Mouse (Mus musculus): ENCODE results near the gene Dtl.

DNA sequence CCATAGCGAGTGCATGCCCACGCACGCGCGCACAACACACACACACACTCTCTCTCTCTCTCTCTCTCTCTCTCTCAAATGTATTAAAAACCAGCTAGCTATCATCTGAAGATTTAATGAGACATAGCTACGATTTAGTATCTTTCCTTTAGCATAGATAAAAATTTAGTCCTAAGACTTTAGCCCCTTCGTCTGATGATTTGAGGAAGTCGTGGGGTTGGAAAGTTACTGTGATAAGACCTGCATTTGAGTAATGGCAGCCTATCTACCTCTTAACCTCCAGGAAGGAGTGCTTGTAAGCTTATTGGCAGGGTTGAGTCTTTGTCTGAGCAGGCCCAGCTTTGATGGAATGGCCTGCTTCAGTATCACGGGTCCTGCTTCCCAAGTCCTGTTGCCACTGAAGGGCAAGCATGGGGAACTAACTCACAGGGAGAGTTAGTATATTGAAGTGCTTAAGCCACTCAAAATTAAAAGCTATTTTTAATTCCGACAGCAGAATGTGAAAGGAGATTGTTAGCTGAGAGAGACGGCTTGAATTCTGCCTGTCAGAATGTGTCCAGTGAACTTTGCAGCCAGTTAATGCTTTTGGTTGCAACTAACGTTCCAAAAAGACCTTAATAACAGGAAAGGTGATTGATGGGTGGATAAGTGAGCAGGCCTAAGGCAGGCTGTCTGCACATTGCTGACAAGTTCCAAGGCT is 42.9 kb upstream of the Dtl start:
- TF ChIP-seq CTCF (IDR thresholded peaks at IDR 0.05; ENCODE audit: borderline replicate concordance, control insufficient read depth, extremely low read depth, insufficient read depth, low read length, poor library complexity): no peak
- no peak for TF ChIP-seq POLR2A (IDR thresholded peaks at IDR 0.05; ENCODE audit: control insufficient read depth, extremely low read depth, insufficient read depth, low read length, poor library complexity)

Measured in thymus, adult 2 months (tissue).